Mouse (Mus musculus) natural killer cell, adult 2 months (primary cell): ENCODE data around the gene Sp7.

Experiments
- DNase-seq, 2 experiments: peaks; one replicate each; pipeline ENCODE4 v3.0.0; 2022; ENCODE audit warnings: low spot score in 2 of 2

Sp7 gene

GRCm38 (mm10) chr15:102366733-102367344 lies at the start of gene Sp7:
Sp7 (minus strand) TSS chr15:102367182.
- no peak for DNase-seq

- DNase-seq: no peak
Observed at GRCm38 (mm10) chr15:102413687-102414086, 46.7 kb upstream of the Sp7 start.

- DNase-seq: no peak
Observed at GRCm38 (mm10) chr15:102411077-102411476, 44.1 kb upstream of the Sp7 start.

DNA sequence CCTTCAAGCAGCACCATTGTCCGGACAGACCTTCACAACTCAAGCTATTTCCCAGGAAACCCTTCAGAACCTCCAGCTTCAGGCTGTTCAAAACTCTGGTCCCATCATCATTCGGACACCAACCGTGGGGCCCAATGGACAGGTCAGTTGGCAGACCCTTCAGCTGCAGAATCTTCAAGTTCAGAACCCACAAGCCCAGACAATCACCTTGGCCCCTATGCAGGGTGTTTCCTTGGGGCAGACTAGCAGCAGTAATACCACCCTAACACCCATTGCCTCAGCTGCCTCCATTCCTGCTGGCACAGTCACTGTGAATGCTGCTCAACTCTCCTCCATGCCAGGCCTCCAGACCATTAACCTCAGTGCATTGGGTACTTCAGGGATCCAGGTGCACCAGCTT lies 42.3 kb upstream of the Sp7 start:
- DNase-seq: no peak

GRCm38 (mm10) chr15:102408558-102409130 lies 41.7 kb upstream of the Sp7 start:
- DNase-seq: no peak

DNA sequence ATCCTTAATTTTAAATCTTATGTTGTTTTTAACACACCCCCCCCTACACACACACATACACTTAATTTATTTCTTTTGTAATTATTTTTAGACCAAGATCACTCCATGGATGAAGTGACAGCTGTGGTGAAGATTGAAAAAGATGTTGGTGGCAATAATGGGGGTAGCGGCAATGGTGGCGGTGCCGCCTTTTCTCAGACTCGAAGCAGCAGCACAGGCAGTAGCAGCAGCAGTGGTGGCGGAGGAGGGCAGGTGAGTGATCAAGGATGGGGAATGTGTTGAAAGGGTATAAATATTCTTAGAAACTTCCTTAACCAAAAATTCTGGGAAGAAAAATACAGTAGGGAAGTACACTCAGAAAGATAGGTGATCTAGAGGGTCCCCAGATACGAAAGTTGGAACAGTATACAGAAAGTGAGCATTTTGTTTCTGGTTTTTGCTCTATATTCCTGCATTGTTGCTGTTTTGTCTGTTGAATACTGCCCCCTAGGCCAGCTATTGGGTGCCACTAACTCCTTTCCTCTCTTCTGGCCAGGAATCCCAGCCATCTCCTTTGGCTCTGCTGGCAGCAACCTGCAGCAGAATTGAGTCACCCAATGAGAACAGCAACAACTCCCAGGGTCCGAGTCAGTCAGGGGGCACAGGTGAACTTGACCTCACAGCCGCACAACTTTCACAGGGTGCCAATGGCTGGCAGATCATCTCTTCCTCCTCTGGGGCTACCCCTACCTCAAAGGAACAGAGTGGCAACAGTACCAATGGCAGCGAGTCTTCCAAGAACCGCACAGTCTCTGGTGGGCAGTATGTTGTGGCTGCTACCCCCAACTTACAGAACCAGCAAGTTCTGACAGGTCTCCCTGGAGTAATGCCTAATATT lies 40.9 kb upstream of the Sp7 start:
- DNase-seq: no peak

DNA sequence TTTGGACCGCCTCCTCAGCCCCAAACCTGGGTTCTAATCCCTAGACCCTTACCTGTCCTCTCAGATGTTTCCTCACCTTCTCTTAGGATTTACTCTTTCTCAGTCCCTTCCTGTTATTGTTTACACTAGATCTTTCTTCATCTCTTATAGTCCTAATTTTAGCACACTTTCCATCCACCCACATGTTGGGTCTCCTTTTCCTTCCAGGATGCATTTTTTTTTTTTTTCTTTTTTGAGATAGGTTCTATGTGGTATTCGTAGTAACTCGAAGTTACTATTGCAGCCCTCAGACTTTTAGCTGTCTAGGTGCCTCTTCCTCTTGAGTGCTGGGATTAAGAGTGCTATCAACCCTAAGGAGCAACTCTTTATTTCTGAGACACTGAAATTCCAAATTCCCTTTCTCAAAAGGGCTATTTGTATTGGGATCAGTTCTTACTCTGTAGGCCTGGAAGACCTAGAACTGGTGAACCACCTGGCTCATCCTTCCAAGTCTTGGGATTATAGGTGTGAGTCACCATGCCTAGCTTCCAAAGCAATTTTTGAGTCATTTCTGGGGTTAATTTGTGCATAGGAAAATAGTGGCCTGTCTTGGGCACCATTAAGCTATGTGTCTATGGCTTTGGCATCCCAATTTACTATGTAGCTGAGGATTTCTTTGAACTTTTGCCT lies 40.1 kb upstream of the Sp7 start:
- DNase-seq: no peak

DNA sequence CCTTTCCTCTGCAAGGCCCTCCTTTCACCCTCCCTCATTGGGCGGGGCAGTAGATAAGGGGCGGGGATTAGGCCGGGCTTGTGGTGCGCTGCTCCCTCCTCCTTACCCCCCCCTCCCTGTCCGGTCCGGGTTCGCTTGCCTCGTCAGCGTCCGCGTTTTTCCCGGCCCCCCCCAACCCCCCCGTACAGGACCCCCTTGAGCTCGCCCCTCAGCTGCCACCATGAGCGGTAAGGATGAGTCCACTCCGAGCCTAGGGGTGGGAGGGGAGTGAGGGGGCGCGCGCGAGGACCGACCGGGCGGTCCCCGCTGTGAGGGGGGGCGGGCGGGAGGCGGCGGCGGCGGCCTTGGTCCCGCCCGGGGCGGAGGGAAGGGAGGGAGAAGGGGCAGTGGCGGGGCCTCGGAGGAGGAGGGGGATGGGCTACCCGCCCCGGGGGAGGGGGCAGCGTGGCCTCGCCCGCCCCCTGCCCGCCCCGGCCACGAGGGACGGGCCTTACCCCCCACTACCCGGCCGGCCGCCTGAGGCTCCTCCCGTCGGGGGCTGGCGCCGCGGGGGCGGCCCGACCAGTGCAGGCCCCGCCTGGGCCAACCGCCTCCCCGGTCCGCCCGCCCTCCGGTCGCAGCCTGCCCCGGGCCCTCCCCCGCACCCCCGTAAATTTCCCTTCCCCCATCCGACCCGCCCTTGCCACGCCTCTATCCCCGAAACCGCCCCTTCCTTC lies 39.4 kb upstream of the Sp7 start:
- peak; percentile 60 to 70 for DNase-seq

DNA sequence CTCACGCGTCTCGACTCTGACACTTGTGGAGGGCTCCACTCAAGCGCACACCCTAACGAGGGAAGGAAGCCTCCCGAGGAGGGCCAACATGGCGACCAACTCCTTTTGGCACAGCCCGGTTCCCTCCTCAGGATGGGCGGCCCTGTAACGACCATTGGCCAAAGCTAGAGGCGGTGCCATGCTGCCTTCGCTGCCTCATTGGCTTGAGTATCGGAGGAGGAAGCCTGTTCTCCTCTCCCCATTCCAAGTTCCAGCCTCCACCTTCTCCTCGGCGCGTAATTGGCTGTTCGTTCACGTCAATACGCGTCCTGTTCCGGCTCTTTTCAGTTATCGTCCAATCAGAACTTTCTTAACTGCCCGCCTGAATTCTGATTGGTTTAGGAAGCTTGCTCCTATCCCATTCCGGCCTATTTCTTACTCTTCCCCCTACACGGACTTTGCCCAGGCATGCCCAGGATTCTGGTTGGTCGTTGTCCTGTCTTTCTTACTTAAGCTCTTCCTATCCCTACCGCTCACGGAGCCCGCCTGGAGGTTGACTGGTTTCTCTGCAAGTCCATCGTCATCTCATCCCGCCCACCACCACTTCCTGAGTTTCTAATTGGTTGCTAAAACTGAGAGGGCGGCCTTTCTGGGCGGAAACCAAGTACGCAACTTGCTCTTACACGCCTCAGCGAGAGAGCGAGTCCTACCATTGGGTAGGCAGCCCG lies 38.7 kb upstream of the Sp7 start, which contains the start of gene Sp1:
Gene Sp1, plus strand, starts transcription at position 655 of the 707 bp plus-strand sequence.
- DNase-seq: peak; percentile 99

- no peak for DNase-seq
Observed at GRCm38 (mm10) chr15:102404608-102405488, 37.9 kb upstream of the Sp7 start.

DNA sequence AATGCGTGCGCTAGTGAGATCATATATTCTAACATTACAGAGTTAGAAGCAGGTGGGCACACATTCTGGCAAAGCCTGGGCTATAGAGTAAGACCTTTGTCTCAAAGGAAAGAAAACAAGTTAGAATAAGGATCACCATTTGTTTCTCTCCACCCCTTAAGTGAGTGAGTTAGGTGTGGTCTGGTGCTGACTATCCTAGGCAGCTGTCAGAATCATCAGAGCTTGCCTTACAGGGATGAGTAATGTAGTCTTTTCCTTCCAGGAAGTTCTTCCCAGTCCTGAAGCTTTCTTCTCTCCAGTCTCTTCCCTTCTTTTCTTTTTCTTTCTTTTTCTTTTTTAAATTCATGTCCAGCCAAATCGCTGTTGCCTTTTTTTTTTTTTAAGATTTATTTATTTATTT lies 35.2 kb upstream of the Sp7 start:
- DNase-seq: no peak

- no peak for DNase-seq
Observed at GRCm38 (mm10) chr15:102401278-102401677, 34.3 kb upstream of the Sp7 start.

- no peak for DNase-seq
Observed at GRCm38 (mm10) chr15:102400476-102401045, 33.6 kb upstream of the Sp7 start.

GRCm38 (mm10) chr15:102399229-102400221 lies 32.5 kb upstream of the Sp7 start:
- peak; percentile 68 to 69 for DNase-seq

- DNase-seq: no peak
Observed at GRCm38 (mm10) chr15:102398629-102399028, 31.6 kb upstream of the Sp7 start.

DNA sequence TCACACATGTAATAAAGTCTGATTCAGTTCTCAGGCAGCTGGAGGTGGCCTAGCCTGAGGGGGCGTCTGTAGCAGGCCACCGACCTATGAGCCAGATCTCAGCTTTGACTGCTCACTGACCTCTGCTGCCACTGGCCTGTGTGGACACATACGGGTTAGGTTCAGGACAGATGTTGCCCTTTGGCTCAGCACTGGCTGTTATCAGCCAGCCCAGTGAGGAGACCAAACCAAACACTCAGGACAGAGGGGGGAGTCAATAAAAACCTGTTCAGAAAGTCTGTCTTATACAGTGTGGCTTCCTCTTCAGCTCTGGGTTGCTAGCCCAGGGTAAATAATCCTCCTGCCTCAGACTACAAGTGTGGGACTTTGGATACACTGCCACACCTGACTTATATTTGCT lies 28.1 kb upstream of the Sp7 start:
- DNase-seq: no peak

DNA sequence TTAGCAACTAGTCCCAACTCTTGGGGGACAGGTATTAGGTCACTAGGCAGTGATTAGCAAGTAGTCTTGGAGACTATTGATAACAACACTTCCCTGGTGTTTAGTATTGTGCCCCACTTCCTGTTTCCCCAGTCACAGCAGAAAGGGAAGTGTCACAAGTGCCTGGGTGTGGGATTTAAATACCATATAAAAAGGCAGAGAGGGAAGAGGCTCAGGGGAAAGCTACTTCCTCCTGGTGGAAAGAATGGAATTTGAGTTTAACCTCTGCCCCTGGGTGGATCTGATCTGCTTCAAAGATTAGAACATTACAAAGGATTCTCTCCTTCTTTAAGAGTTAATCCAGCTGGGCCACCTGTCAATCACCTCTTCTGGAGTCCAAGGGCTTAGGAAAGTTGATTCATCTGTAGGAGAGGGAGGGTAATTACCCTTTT lies 26.6 kb upstream of the Sp7 start:
- no peak for DNase-seq

DNA sequence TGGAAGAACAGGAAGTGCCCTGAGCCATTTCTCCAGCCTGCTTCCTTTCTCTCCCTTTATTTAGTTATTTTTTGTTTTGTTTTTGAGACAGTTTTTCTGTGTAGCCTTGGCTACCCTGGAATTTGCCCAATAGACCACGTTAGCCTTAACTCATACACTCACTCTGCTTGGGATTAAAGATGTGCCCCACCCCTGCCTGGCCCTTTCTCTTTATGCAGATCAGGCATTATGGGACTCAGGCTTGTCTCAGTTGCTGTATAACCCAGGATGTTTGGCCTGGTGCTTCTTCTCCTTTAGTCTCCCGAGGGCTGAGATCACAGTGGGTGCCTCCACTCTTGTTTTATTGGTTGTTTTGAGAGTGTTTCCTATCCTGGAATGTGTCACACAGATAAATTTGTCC lies 25.5 kb upstream of the Sp7 start:
- DNase-seq: no peak
